Comparison of ENCODE assay signal across 8 mouse cellular contexts in genomic region chr6:24528064-24528243, GRCm38 (mm10). TPM values are rescaled to one million over a fixed set of nuclear protein-coding genes. Genes with fewer than 3 reads are reported as not detected.
A peak's percentile ranks its signal among the peaks of the same experiment; 100 is the strongest.
DNase-seq lines count a peak whose midpoint lies in the region; ATAC-seq and TF ChIP-seq lines count a peak whose summit lies in the region.

Gene Asb15, plus strand, starts transcription at chr6:24528144.

- H3K36me3 ChIP-seq in erythroblast, embryonic 14.5 days (ENCODE audit: control insufficient read depth): peaks cover 16% of the 10 kb centered on the region
- peaks cover 27% of the 10 kb centered on the region for H3K36me3 ChIP-seq in G1E (replicated peaks)
- H3K36me3 ChIP-seq in heart, embryonic 14.5 days (ENCODE audit: control insufficient read depth, insufficient read depth, low read length): peaks cover 26% of the 10 kb centered on the region
- no peaks in the 10 kb centered on the region; the same call in 1 of the 2 replicates for H3K36me3 ChIP-seq in liver, embryonic 14.5 days (replicated peaks; ENCODE audit: control insufficient read depth, insufficient read depth, low read depth)

- H3K4me3 ChIP-seq in erythroblast, embryonic 14.5 days (replicated peaks): peak within 1 kb of the TSS; percentile 90
- H3K4me3 ChIP-seq in G1E (ENCODE audit: low read depth, low read length): peak within 1 kb of the TSS; percentile 98
- H3K4me3 ChIP-seq in heart, embryonic 14.5 days (ENCODE audit: control insufficient read depth in 1 of 2, insufficient read depth in 1 of 2, low read depth in 1 of 2, low read length in 2 of 2): peak within 1 kb of the TSS; percentile 77
- peak within 1 kb of the TSS; percentile 90 to 96 for H3K4me3 ChIP-seq in liver, embryonic 14.5 days (ENCODE audit: insufficient read depth in 1 of 2, low read depth in 2 of 2, low read length in 2 of 2)

- H3K9me3 ChIP-seq in erythroblast, embryonic 14.5 days (ENCODE audit: control insufficient read depth, low read length): no peaks in the 10 kb centered on the region
- no peaks in the 10 kb centered on the region for H3K9me3 ChIP-seq in G1E (replicated peaks)
- H3K9me3 ChIP-seq in heart, embryonic 14.5 days (ENCODE audit: control insufficient read depth, low read length): no peaks in the 10 kb centered on the region
- H3K9me3 ChIP-seq in liver, embryonic 14.5 days (ENCODE audit: control insufficient read depth, low read length): no peaks in the 10 kb centered on the region

- ATAC-seq in erythroblast, adult 5-6 weeks (replicated peaks; ENCODE audit: low FRiP score, poor library complexity, severe bottlenecking): no peak
- no peak; the same call in 1 of the 2 replicates for ATAC-seq in G1E (ENCODE audit: extremely low read depth, insufficient number of reproducible peaks, low FRiP score, poor library complexity, severe bottlenecking)
- no peak for ATAC-seq in heart, embryonic 14.5 days (ENCODE audit: insufficient number of reproducible peaks, insufficient read depth, low FRiP score, low read depth)
- ATAC-seq in liver, embryonic 14.5 days (ENCODE audit: insufficient read depth): peak; percentile 2; the same call in 1 of the 2 replicates
- no peak for ATAC-seq in granulocyte monocyte progenitor cell, adult 5-6 weeks (replicated peaks; ENCODE audit: poor library complexity, severe bottlenecking)

- H3K4me2 ChIP-seq in heart, embryonic 14.5 days (ENCODE audit: low read length): peak within 1 kb of the TSS; percentile 72
- peak within 1 kb of the TSS; percentile 86 for H3K4me2 ChIP-seq in liver, embryonic 14.5 days (ENCODE audit: low read depth)

- no peak for DNase-seq in G1E (ENCODE audit: low spot score)
- DNase-seq in liver, embryonic 14.5 days (ENCODE audit: low read depth in 3 of 3, low spot score in 3 of 3): no peak
- no peak for DNase-seq in ovary, postnatal 10 days (ENCODE audit: low spot score)
- DNase-seq in embryo, embryonic 10.5 days (ENCODE audit: low spot score): no peak

- no peak for TF ChIP-seq EP300 in liver, embryonic 14.5 days (IDR thresholded peaks at IDR 0.05; ENCODE audit: low read depth)

- peaks cover 33% of the 10 kb centered on the region for H3K4me1 ChIP-seq in erythroblast, embryonic 14.5 days (ENCODE audit: control insufficient read depth)
- H3K4me1 ChIP-seq in G1E (ENCODE audit: insufficient read depth, low read depth, low read length): peaks cover 40% of the 10 kb centered on the region
- peaks cover 7 to 33% of the 10 kb centered on the region in 2 experiments for H3K4me1 ChIP-seq in heart, embryonic 14.5 days (ENCODE audit: control insufficient read depth in 2 of 2, insufficient read depth in 2 of 2, low read length in 2 of 2)
- peaks cover 5 to 16% of the 10 kb centered on the region in 2 experiments; a peak in 3 of 4 replicates for H3K4me1 ChIP-seq in liver, embryonic 14.5 days (replicated peaks; ENCODE audit: control insufficient read depth in 2 of 2, insufficient read depth in 2 of 2, low read length in 1 of 2)

- peak within 1 kb of the TSS; percentile 85 for H3K9ac ChIP-seq in heart, embryonic 14.5 days (ENCODE audit: low read length)
- peak within 1 kb of the TSS; percentile 83 for H3K9ac ChIP-seq in liver, embryonic 14.5 days (replicated peaks)

- TF ChIP-seq CTCF in G1E (IDR thresholded peaks at IDR 0.05; ENCODE audit: low read depth, low read length): no peak
- no peak for TF ChIP-seq CTCF in liver, embryonic 14.5 days (IDR thresholded peaks at IDR 0.05; ENCODE audit: low read depth)

- peak within 1 kb of the TSS; percentile 53 to 61 for H3K27ac ChIP-seq in heart, embryonic 14.5 days (replicated peaks in 1 of 2; ENCODE audit: control insufficient read depth in 1 of 2, insufficient read depth in 1 of 2, low read depth in 2 of 2, low read length in 2 of 2)
- H3K27ac ChIP-seq in liver, embryonic 14.5 days: no peak within 1 kb of the TSS

- 47% methylated on average over 2 of the region's 2 CpGs for WGBS in heart, embryonic 14.5 days
- 44% methylated on average over 2 of the region's 2 CpGs for WGBS in liver, embryonic 14.5 days (ENCODE audit: insufficient replicate concordance)

- H3K27me3 ChIP-seq in erythroblast, embryonic 14.5 days (ENCODE audit: control insufficient read depth): no peaks in the 10 kb centered on the region
- no peaks in the 10 kb centered on the region for H3K27me3 ChIP-seq in G1E (ENCODE audit: insufficient read depth, low read length)
- H3K27me3 ChIP-seq in heart, embryonic 14.5 days (ENCODE audit: control insufficient read depth, insufficient read depth, low read length): no peaks in the 10 kb centered on the region
- no peaks in the 10 kb centered on the region for H3K27me3 ChIP-seq in liver, embryonic 14.5 days (ENCODE audit: control insufficient read depth, insufficient read depth, low read length)

RNA-seq across cellular contexts. Expression of gene Asb15, which starts in this region (rescaled TPM):
- not detected in 2 replicates for polyA plus RNA-seq in erythroblast, embryonic 14.5 days (2012)
- not detected in 2 replicates for total RNA-seq in erythroblast, adult 5-6 weeks (2015; ENCODE audit: low replicate concordance)
- total RNA-seq in erythroblast, adult 5-6 weeks (2017; ENCODE audit: low replicate concordance): not detected in 2 replicates
- total RNA-seq in G1E (2014; fragmentation: Nextera tagmentation) (not detected in 2 replicates), G1E (2017) (0.05 and 0.06 TPM in 2 replicates)
- polyA plus RNA-seq in G1E (2012): not detected in 2 replicates
- polyA plus RNA-seq in heart, embryonic 14.5 days (2014; fragmentation: Nextera tagmentation; extraction: Ambion mirVana): 0.49 and 0.63 TPM in 2 replicates
- polyA plus RNA-seq in liver, embryonic 14.5 days (2012; rRNA removed): 0.01 TPM in 1 of 2 replicates, not detected in the other
- polyA plus RNA-seq in liver, embryonic 14.5 days (2014; fragmentation: Nextera tagmentation; extraction: Ambion mirVana): not detected in 2 replicates
- total RNA-seq in granulocyte monocyte progenitor cell, adult 5-6 weeks (2014; fragmentation: Nextera tagmentation): not detected in 2 replicates
- not detected in 2 replicates for total RNA-seq in granulocyte monocyte progenitor cell, adult 5-6 weeks (2017)

Comparison
In these comparisons a context has a peak if more than half of its experiments do, and no peak if none do; other contexts are left out.
1. Peak in ATAC-seq, H3K4me3 ChIP-seq, H3K9ac ChIP-seq and H3K4me2 ChIP-seq in liver, embryonic 14.5 days; RNA of the gene not detected or under 1 TPM.